Mouse (Mus musculus) A20 (cell line): ENCODE data around the gene Trim62.

Source experiments
- DNase-seq: peaks from one replicate; pipeline ENCODE4 v3.0.0-alpha.2; 2011; ENCODE audit warnings: low read depth, low spot score

Gene Trim62

GRCm38 (mm10) chr4:128909378-128909831 is 26.0 kb downstream of the Trim62 start:
- no peak for DNase-seq

GRCm38 (mm10) chr4:128910276-128911063 is 27.1 kb downstream of the Trim62 start:
- DNase-seq = no peak

- no peak for DNase-seq
These were observed 28.7 kb downstream of the Trim62 start for GRCm38 (mm10) chr4:128912085-128912484.

- peak; percentile 12 for DNase-seq
These were observed 30.4 kb downstream of the Trim62 start for GRCm38 (mm10) chr4:128913794-128914193.

- DNase-seq = no peak
These were observed 33.7 kb downstream of the Trim62 start for GRCm38 (mm10) chr4:128917119-128917518.

- DNase-seq = no peak
These were observed 34.4 kb downstream of the Trim62 start for GRCm38 (mm10) chr4:128917756-128918155.

GRCm38 (mm10) chr4:128918187-128918586 is 34.8 kb downstream of the Trim62 start:
- no peak for DNase-seq

GRCm38 (mm10) chr4:128919106-128919505 is 35.7 kb downstream of the Trim62 start:
- DNase-seq = no peak

GRCm38 (mm10) chr4:128923603-128924002 is 40.2 kb downstream of the Trim62 start:
- no peak for DNase-seq

GRCm38 (mm10) chr4:128924841-128925606 is 41.6 kb downstream of the Trim62 start:
- peak; percentile 93 for DNase-seq

- no peak for DNase-seq
These were observed 49.4 kb downstream of the Trim62 start for GRCm38 (mm10) chr4:128932783-128933182.

GRCm38 (mm10) chr4:128935595-128935994 is 52.2 kb downstream of the Trim62 start:
- no peak for DNase-seq

GRCm38 (mm10) chr4:128942346-128942745 is 59.0 kb downstream of the Trim62 start:
- DNase-seq = peak; percentile 52

GRCm38 (mm10) chr4:128946736-128947135 is 63.4 kb downstream of the Trim62 start:
- no peak for DNase-seq

GRCm38 (mm10) chr4:128947326-128947933 is 64.0 kb downstream of the Trim62 start:
- DNase-seq = no peak

- DNase-seq = peak; percentile 59
These were observed 64.8 kb downstream of the Trim62 start for GRCm38 (mm10) chr4:128948137-128948674.

GRCm38 (mm10) chr4:128949470-128950005 is 66.2 kb downstream of the Trim62 start:
- peak; percentile 63 for DNase-seq

GRCm38 (mm10) chr4:128950461-128950860 is 67.1 kb downstream of the Trim62 start:
- no peak for DNase-seq

- no peak for DNase-seq
These were observed 70.5 kb downstream of the Trim62 start for GRCm38 (mm10) chr4:128953851-128954250.

GRCm38 (mm10) chr4:128957155-128957911 is 74.0 kb downstream of the Trim62 start:
- peak; percentile 90 for DNase-seq

GRCm38 (mm10) chr4:128958156-128958555 is 74.8 kb downstream of the Trim62 start:
- no peak for DNase-seq
